Mouse (Mus musculus): ENCODE data around the gene Gm20683.

DNA sequence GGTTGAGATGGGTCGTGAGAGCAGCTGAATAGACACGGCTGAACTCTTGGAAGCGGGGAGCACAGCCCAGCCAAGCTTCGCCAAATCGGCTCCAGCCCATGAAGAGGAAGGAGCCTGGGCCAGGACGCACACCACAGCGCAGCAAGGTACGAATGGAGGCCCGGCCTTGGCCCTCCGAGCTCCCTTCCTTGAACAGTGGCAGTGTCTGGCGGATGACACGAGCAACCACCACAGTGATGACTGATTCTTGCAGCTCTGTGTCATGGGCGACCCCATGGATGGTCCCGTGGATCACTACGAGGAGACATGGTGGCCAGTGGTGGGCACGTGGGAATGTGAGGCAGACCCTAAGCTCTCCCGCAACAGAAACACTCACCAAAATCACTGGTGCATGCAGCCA lies 46.6 kb downstream of the Gm20683 start:
- TF ChIP-seq CTCF (IDR thresholded peaks at IDR 0.05; ENCODE audit: borderline replicate concordance, extremely low read depth, insufficient read depth, insufficient read length) = no peak
- no peak for TF ChIP-seq POLR2A (IDR thresholded peaks at IDR 0.05; ENCODE audit: borderline replicate concordance, extremely low read depth, insufficient read depth, insufficient read length, poor library complexity, severe bottlenecking)

Measured in brain, embryonic 14.5 days (tissue).